In genomic region chr2:126633165-126633564, GRCm38 (mm10) we compare ENCODE assay signal across 18 mouse cellular contexts. TPM values are rescaled to one million over a fixed set of nuclear protein-coding genes. Genes with fewer than 3 reads are reported as not detected.
A peak's percentile ranks its signal among the peaks of the same experiment; 100 is the strongest.
DNase-seq lines count a peak whose midpoint lies in the region; ATAC-seq and TF ChIP-seq lines count a peak whose summit lies in the region.
"Had no signal": no experiment of that assay in that cellular context is flagged by ENCODE, and none has a peak within 500 bp of the region (broad histone marks: within the 10 kb centered on the region; RNA-seq: fewer than 3 reads in every experiment).

No protein-coding gene starts in this region.

- TF ChIP-seq CTCF in kidney, postnatal 0 days (IDR thresholded peaks at IDR 0.05; ENCODE audit: low read depth) = peak; percentile 49; the same call in 1 of the 2 replicates

- H3K4me1 ChIP-seq in kidney, embryonic 14.5 days (ENCODE audit: control insufficient read depth, insufficient read depth, low read length) = no peaks in the 10 kb centered on the region
- H3K4me1 ChIP-seq in kidney, embryonic 15.5 days = peaks cover 9% of the 10 kb centered on the region; the same call in 1 of the 2 replicates
- no peaks in the 10 kb centered on the region for H3K4me1 ChIP-seq in kidney, postnatal 0 days (replicated peaks; ENCODE audit: insufficient read depth, low read length)
- H3K4me1 ChIP-seq: forebrain, embryonic 15.5 days; heart, embryonic 13.5 days; hindbrain, embryonic 12.5 days had no signal

- H3K36me3 ChIP-seq in kidney, embryonic 14.5 days (ENCODE audit: control insufficient read depth, insufficient read depth, low read length) = peaks cover 23% of the 10 kb centered on the region; the same call in 1 of the 2 replicates
- peaks cover 64% of the 10 kb centered on the region for H3K36me3 ChIP-seq in kidney, embryonic 15.5 days
- H3K36me3 ChIP-seq in kidney, postnatal 0 days (ENCODE audit: insufficient read depth, low read length) = peaks cover 5% of the 10 kb centered on the region; the same call in 1 of the 2 replicates

- H3K9me3 ChIP-seq in kidney, embryonic 14.5 days (ENCODE audit: control insufficient read depth, low read length) = no peaks in the 10 kb centered on the region
- H3K9me3 ChIP-seq in kidney, embryonic 15.5 days (replicated peaks) = no peaks in the 10 kb centered on the region
- no peaks in the 10 kb centered on the region for H3K9me3 ChIP-seq in kidney, postnatal 0 days (replicated peaks; ENCODE audit: low read length)
- H3K9me3 ChIP-seq: embryonic facial prominence, embryonic 12.5 days; forebrain, embryonic 15.5 days; heart, embryonic 13.5 days; hindbrain, embryonic 12.5 days had no signal

- WGBS in kidney, embryonic 14.5 days = 92% methylated on average over 2 of the region's 2 CpGs
- 77% methylated on average over 2 of the region's 2 CpGs for WGBS in kidney, embryonic 15.5 days
- 83% methylated on average over 2 of the region's 2 CpGs for WGBS in kidney, postnatal 0 days

- H3K4me2 ChIP-seq in kidney, embryonic 14.5 days (replicated peaks; ENCODE audit: low read depth, low read length) = no peak overlapping the region
- no peak overlapping the region for H3K4me2 ChIP-seq in kidney, embryonic 15.5 days
- H3K4me2 ChIP-seq in kidney, postnatal 0 days (ENCODE audit: low read length) = no peak overlapping the region
- H3K4me2 ChIP-seq: embryonic facial prominence, embryonic 12.5 days; forebrain, embryonic 15.5 days; heart, embryonic 13.5 days; hindbrain, embryonic 12.5 days had no signal

- H3K4me3 ChIP-seq in kidney, embryonic 14.5 days (ENCODE audit: low read length) = no peak overlapping the region
- H3K4me3 ChIP-seq in kidney, embryonic 15.5 days (replicated peaks) = no peak overlapping the region
- H3K4me3 ChIP-seq in kidney, postnatal 0 days (replicated peaks; ENCODE audit: low read depth, low read length) = no peak overlapping the region
- H3K4me3 ChIP-seq: embryonic facial prominence, embryonic 12.5 days; forebrain, embryonic 15.5 days; heart, embryonic 13.5 days; hindbrain, embryonic 12.5 days had no signal

- no peaks in the 10 kb centered on the region for H3K27me3 ChIP-seq in kidney, embryonic 14.5 days (ENCODE audit: control insufficient read depth, insufficient read depth, low read length)
- H3K27me3 ChIP-seq in kidney, embryonic 15.5 days = no peaks in the 10 kb centered on the region
- H3K27me3 ChIP-seq in kidney, postnatal 0 days (ENCODE audit: insufficient read depth, low read length) = no peaks in the 10 kb centered on the region
- H3K27me3 ChIP-seq: embryonic facial prominence, embryonic 12.5 days; forebrain, embryonic 15.5 days; heart, embryonic 13.5 days; hindbrain, embryonic 12.5 days had no signal

- H3K27ac ChIP-seq in kidney, embryonic 14.5 days (ENCODE audit: low read depth, low read length) = no peak overlapping the region
- no peak overlapping the region for H3K27ac ChIP-seq in kidney, embryonic 15.5 days
- no peak overlapping the region for H3K27ac ChIP-seq in kidney, postnatal 0 days
- H3K27ac ChIP-seq: embryonic facial prominence, embryonic 12.5 days; forebrain, embryonic 15.5 days; heart, embryonic 13.5 days; hindbrain, embryonic 12.5 days had no signal

- peak; percentile 35 to 53 for DNase-seq in kidney, adult 8-10 months
- peak; percentile 13 for DNase-seq in kidney, postnatal 0 days (ENCODE audit: low spot score)
- peak; percentile 46 to 59 for DNase-seq in kidney, postnatal 36 days
- DNase-seq in cerebellum, adult 11-12 months = no peak
- no peak for DNase-seq in cerebellum, adult 8-10 months
- DNase-seq: adrenal gland, adult 8-10 months; adrenal gland, postnatal 36 days; cerebellum, adult 9-10 months; cerebellum, postnatal 25 days; gastrocnemius, postnatal 36 days; heart, adult 11 months; heart, postnatal 4 days had no signal

- H3K9ac ChIP-seq in kidney, embryonic 14.5 days (ENCODE audit: low read depth, low read length) = no peak overlapping the region
- H3K9ac ChIP-seq in kidney, embryonic 15.5 days = no peak overlapping the region
- H3K9ac ChIP-seq in kidney, postnatal 0 days (ENCODE audit: low read depth, low read length) = no peak overlapping the region
- H3K9ac ChIP-seq: embryonic facial prominence, embryonic 12.5 days; forebrain, embryonic 15.5 days; heart, embryonic 13.5 days; hindbrain, embryonic 12.5 days had no signal

- no peak for ATAC-seq in kidney, embryonic 14.5 days (ENCODE audit: low FRiP score, low TSS enrichment)
- ATAC-seq in kidney, embryonic 15.5 days (replicated peaks; ENCODE audit: low FRiP score) = 0 out of 2 replicates have a peak, but pooled peaks have one; percentile 43
- peak; percentile 66 for ATAC-seq in kidney, postnatal 0 days (replicated peaks; ENCODE audit: low FRiP score, low read depth)
- ATAC-seq: forebrain, embryonic 15.5 days had no signal

RNA-seq across cellular contexts. Expression of gene Hdc, which starts 14.1 kb away (rescaled TPM):
- polyA plus RNA-seq in kidney, embryonic 14.5 days (2014; fragmentation: Nextera tagmentation; extraction: Ambion mirVana) = 16.3 and 45.6 TPM in 2 replicates
- polyA plus RNA-seq in kidney, embryonic 15.5 days (2015; fragmentation: Nextera tagmentation; extraction: Ambion mirVana) = 85.0 and 102 TPM in 2 replicates
- polyA plus RNA-seq in kidney, postnatal 0 days (2015; fragmentation: Nextera tagmentation; extraction: Ambion mirVana) = 223 and 250 TPM in 2 replicates

RNA-seq across cellular contexts. Expression of gene Gabpb1, which starts 43.0 kb away (rescaled TPM):
- 47.4 and 65.8 TPM in 2 replicates for polyA plus RNA-seq in kidney, embryonic 14.5 days (2014; fragmentation: Nextera tagmentation; extraction: Ambion mirVana)
- polyA plus RNA-seq in kidney, embryonic 15.5 days (2015; fragmentation: Nextera tagmentation; extraction: Ambion mirVana) = 54.4 and 57.2 TPM in 2 replicates
- 36.7 and 40.7 TPM in 2 replicates for polyA plus RNA-seq in kidney, postnatal 0 days (2015; fragmentation: Nextera tagmentation; extraction: Ambion mirVana)

Comparison
In these comparisons a context has a peak if more than half of its experiments do, and no peak if none do; other contexts are left out.
1. DNase-seq: peak in kidney, adult 8-10 months (2 of 2), kidney, postnatal 0 days (single experiment) and kidney, postnatal 36 days (2 of 2); none in cerebellum, adult 11-12 months (single experiment) and cerebellum, adult 8-10 months (single experiment).